Mouse (Mus musculus): Measurements from ENCODE around the gene Btbd3.

The Btbd3 gene

DNA sequence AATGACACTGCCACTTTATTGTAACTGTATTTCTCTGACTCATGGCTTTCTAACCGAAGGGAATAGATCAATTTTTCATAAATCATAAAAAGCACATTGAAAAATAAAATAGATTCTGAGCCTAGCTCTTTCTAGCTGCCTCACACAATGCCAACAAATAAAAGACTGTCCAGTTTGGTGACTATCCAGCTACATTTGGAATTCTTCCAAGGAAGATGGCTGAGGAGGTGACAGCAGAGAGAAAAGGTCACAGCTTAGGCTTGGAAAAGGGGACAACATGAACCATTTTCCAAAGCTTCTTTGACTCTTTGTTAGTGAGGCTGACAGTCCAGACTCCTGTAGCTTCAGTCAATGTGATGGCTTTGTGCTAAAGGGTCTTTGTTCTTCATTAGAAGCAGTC, 132.2 kb downstream of the Btbd3 start:
- DNase-seq (ENCODE audit: low spot score), result no peak

DNA sequence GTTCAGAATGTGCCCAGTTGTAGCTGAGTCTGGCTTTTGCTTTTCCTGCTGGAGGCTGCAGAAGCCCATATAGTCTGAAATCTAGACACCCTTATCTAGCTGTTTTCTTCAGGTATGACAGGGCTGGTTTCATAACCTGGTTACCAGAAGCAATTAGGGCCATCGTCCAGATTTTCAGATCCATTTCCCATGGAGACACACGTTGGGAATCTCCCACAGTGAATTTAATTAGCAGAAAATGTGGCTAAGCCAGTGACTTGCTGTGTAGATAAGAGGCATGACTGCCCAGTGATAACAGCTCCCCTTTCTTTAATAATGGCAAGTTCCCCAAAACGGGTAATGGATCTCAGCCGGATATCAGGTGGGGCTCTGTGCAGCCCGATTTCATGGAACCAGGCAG, 146.7 kb downstream of the Btbd3 start:
- DNase-seq (ENCODE audit: low spot score), result no peak

DNA sequence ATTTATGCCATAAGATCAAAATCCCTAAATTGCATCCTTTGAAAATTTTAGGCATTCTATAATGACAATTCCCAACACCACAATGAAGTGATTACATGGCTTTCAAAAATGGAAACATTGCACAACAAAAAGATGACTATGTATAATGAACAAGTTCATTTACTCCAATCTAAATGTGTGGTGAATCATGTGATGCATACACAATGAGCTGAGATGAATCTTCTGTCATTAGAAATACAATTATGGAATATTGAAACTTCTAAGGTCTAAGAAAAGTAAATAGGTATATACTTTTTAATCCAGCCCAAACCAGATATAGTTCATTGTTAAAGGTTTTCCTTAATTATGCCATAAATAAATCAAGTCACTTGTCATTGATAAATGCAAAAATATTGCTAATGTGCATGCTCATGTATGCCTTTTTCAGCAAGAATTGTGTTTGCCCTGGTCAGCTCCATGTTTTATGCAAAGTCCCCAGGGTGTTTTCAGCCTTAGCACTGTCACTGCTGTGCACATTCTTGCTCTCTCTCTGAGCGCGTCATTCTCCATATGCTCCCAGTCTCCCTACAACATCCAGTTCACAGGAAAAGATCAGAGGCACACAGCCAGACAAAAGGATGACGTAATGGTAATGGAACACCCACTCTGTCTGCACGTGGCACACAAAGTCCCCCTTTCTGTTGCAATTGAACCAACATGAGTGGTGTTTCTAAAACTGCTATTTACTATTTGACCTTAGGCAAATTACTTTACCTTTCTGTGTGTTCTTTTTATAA, 149.6 kb downstream of the Btbd3 start:
- no peak for DNase-seq (ENCODE audit: low spot score)

GRCm38 (mm10) chr2:138406703-138407102, 150.3 kb downstream of the Btbd3 start:
- DNase-seq (ENCODE audit: low spot score), result no peak

DNA sequence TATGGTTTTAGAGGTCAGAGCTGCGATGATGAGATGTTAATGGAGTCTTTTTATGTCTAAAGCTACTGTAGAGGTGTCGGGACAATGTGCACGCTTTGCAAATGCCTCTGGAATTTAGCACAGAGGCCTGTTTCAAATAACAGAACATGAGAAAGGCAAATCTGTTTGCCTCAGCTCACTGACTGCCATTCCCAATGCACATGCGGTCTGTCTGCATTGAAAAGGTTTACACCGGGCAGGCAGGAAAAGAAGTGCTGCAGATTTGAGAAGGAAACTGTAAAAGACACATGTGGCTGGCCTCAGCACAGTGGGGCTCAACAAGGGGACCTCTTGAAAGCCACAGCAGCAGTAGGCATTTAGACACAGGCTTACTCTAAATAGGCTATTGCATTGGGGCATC, 156.2 kb downstream of the Btbd3 start:
- no peak for DNase-seq (ENCODE audit: low spot score)

GRCm38 (mm10) chr2:138422321-138422720, 166.0 kb downstream of the Btbd3 start:
- DNase-seq (ENCODE audit: low spot score), result no peak

- DNase-seq (ENCODE audit: low spot score), result no peak
These were observed 175.6 kb downstream of the Btbd3 start for GRCm38 (mm10) chr2:138431991-138432390.

GRCm38 (mm10) chr2:138446466-138446865, 190.1 kb downstream of the Btbd3 start:
- DNase-seq (ENCODE audit: low spot score), result no peak

- no peak for DNase-seq (ENCODE audit: low spot score)
These were observed 190.6 kb downstream of the Btbd3 start for GRCm38 (mm10) chr2:138446943-138447342.

DNA sequence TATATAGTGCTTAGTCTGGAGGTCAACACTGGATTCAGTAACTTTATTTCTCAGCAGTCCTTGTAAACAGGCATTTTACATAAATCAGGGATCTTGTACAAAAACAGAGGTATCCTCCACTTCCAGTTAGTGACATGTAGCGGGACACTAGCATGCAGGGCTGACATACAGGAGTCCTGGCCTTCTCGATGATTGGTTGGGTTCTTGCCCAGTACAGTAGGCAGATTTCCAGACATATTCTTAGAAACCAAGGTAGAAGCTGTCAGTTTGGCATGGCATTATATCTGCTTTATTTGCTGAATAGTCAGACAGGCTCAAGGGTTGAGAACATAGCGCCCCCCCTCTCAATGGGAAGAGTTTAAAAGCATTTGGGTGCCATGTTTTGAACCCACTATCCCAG, 191.3 kb downstream of the Btbd3 start:
- no peak for DNase-seq (ENCODE audit: low spot score)

GRCm38 (mm10) chr2:138468046-138468572, 211.7 kb downstream of the Btbd3 start:
- DNase-seq (ENCODE audit: low spot score), result no peak

DNA sequence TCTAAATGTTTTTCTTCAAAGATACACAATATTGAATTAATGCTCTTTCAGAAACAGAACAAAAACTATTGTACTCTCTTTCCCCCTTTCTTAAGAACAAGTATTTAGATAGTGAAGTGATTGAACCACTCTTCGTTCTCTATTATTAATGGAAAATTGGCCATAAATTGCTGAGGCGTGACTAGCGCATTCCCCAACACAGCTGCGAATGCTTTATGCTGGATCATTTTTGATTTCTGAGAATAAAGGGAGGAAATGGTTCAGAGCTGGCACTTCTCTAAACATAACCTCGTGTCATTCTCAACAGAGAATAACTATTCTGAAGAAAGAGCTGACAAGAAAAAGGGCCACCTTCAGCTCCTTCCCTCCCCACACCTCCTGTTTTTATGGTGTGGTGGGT, 217.0 kb downstream of the Btbd3 start:
- no peak for DNase-seq (ENCODE audit: low spot score)

DNA sequence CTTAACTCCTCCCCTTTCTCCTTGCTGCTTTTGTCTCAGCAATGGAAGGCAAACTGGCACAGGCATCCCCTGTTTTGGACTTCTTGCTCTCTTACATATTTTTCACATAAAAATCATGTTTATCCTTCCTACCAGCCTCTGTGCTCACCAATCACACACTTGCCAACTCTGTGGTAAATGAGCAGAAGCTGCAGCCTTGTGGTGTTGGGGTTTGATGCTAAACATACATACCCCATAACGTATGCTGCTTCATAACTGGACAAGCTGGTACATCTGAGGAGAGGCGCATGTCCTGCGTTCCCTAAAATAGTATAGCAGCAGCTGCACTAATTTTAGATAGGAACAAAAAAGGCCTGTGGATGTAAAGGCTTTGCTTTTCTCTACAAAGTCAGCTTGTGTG, 220.1 kb downstream of the Btbd3 start:
- no peak for DNase-seq (ENCODE audit: low spot score)

DNA sequence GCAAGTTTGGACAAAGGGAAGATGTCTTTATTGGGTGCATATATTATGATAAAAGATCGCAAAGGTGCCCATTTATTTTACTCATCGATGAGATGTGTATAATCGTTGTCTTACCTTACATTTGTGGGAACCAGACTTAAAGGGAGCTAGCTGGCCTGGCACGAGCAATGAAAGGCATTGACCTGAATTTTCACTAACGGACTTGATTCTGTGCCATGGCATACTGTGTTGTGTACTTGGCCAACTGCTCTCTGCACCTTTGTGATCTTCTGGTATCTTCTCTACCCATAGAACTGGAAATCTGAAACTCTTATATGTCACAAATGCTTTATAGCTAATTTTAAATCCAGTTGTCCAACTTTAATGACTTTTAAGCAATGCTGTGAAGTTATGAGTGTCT, 220.9 kb downstream of the Btbd3 start:
- DNase-seq (ENCODE audit: low spot score), result no peak

- DNase-seq (ENCODE audit: low spot score), result no peak
These were observed 226.2 kb downstream of the Btbd3 start for GRCm38 (mm10) chr2:138482541-138482940.

DNA sequence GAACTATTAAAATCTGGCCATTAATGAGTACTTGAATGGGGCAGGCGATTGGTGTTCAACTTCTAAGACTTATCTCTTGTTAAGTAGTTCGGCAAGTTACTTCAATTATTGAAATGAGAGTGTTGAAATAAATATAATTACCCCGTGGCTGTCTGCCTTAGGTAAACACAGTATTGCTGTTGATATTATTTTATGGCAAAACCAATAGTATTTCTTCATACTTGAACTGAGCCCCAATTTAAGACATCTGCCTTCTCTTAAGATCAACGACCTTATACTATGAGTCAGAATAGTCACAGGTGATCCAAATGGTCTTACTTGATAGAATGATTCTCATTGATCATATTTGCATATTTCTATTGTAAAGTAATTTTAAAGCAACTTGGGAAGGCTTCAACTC, 228.5 kb downstream of the Btbd3 start:
- no peak for DNase-seq (ENCODE audit: low spot score)

GRCm38 (mm10) chr2:138490688-138491405, 234.5 kb downstream of the Btbd3 start:
- no peak for DNase-seq (ENCODE audit: low spot score)

DNA sequence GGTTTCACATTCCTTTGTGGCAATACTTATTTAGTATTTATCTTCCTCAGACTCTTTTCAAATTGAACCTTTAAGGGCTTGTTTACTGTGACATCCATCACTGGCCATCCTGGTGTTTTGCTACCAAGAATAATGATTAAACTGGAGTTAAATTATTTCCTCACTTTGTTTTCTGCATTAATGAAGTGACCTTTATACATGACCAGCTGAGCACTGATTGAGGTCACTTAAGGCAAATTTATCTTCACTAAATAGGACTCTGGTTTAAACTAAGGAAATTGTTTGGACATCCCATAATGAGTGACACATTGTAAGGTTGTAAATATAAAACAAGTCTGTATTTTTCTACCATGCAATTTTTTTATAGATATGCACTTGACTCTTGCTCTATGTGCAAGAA, 235.8 kb downstream of the Btbd3 start:
- DNase-seq (ENCODE audit: low spot score), result no peak

DNA sequence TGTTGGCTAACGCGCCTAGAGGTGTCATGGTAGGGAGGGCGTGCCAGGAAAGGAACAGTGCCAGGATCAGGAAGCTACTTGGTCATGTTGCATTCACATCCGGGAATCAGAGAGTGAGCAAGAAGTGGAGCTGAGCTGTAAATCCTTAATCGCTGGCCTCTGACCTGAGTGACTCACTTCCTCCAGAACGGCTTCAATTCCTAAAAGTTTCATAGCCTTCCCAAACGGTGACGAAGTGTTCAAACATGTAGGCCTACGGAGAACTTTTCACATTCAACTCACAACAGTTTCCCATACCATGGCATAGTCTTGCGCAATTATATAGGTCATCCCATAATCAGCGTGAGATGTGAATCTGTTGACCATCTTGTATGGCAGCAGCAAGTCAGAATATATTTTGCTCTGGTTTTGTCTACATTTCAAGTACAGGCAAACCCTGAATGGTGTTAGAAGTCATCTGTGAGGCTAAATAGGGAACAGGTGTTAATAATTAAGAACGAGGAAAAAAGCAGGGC, 247.6 kb downstream of the Btbd3 start:
- DNase-seq (ENCODE audit: low spot score), result no peak

DNA sequence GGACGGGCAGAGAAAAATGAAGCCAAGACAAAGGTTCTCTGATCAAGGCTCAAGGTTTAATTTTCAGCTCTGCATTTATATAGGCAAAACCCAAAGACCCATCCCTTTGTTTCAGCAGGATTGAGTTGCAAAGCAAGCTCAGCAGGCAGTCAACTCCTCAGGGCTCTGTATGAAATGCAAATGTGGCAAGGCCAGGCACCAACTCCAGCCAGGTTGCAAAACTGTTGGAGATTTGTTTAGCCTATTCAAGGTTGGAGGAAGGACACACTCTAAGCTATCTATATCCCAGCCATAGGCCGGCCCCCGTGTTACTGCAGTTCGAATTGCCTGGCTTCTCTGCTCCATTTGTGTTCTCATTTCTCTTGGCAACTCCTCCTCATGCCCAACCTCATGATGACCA, 259.2 kb downstream of the Btbd3 start:
- no peak for DNase-seq (ENCODE audit: low spot score)

DNA sequence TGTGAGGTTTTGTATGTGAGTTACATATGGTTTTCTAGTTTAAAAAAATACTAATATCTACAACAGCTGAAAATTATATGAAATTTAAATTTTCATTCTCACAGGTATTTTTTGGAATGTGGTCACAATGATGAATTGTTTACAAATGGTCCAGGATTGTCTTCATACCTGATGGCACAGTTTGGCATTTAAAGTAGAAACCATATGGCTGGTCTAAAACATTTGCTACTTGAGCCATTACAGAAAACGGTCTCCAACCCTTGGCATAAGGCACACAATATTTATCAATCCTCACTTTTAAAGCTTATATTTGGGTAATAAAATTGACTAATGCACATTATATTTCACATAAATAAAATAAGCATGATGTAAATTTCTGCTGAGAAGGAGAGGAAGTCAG, 272.1 kb downstream of the Btbd3 start:
- DNase-seq (ENCODE audit: low spot score), result no peak

GRCm38 (mm10) chr2:138531160-138531967, 275.0 kb downstream of the Btbd3 start:
- no peak for DNase-seq (ENCODE audit: low spot score)

Measured in ovary, postnatal 10 days (tissue).